Comparison of ENCODE assay signal across 9 mouse cellular contexts in the genomic region with DNA sequence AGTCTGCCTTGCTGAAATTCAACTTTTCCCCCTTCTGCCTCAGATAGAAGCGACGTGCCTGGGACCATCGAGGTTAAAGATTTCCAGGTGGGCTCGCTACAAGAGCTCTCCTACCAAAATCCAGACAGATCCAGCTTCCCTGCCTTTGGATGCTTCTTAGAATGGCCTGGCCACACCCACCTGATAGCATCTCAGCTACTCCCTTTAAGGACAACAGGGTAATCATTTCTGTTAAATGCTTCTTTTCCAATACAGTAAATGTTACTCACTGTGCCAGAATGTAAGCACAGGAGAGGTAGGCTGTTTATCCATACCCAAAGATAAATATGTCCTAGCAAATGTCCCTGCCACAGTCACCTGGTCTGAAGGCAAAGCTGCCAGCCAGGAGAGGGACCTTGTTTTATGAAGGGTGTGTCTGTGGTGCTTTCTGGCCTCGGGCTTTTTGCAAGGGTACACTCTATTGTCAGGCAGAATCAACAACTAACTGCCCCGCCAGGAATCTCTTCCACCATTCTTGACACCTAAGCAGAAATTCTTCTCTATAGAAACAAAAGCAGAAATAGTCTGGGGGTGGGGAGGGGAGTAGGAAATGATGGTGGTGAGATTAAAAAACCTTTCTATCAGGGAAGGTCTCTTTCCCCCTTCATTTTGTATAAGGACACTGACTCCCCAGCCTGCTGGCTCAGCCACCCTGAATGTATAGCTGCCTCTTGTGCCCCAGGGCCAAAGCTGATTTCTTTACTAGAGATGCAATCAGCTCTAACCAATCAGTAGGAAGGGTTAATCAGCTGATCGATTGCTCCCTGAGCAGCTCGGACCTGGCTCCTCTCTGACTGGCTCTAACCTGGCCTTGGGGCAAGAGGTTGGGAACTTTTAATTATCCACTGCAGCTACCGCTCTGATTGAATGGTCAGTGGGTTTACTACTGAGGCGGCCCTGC.
A peak's percentile ranks its signal among the peaks of the same experiment; 100 is the strongest.
DNase-seq lines count a peak whose midpoint lies in the region; ATAC-seq lines count a peak whose summit lies in the region.
"Had no signal": no experiment of that assay in that cellular context is flagged by ENCODE, and none has a peak within 500 bp of the region (broad histone marks: within the 10 kb centered on the region; RNA-seq: fewer than 3 reads in every experiment).

No protein-coding gene starts in this region.

- no peaks in the 10 kb centered on the region for H3K27me3 ChIP-seq in kidney, embryonic 15.5 days
- 0 out of 2 replicates have a peak, but pooled peaks cover 2% of the 10 kb centered on the region for H3K27me3 ChIP-seq in hindbrain, embryonic 16.5 days (replicated peaks; ENCODE audit: control insufficient read depth, insufficient read depth, low read length)
- no peaks in the 10 kb centered on the region for H3K27me3 ChIP-seq in neural tube, embryonic 13.5 days

- peak overlapping the region; percentile 44 for H3K4me2 ChIP-seq in kidney, embryonic 15.5 days
- 0 out of 2 replicates have a peak overlapping the region, but pooled peaks have one; percentile 4 for H3K4me2 ChIP-seq in hindbrain, embryonic 16.5 days (ENCODE audit: low read length)
- H3K4me2 ChIP-seq in neural tube, embryonic 13.5 days: peak overlapping the region; percentile 30; the same call in 1 of the 2 replicates
- H3K4me2 ChIP-seq: limb, embryonic 13.5 days had no signal

- no peak overlapping the region for H3K9ac ChIP-seq in kidney, embryonic 15.5 days
- H3K9ac ChIP-seq in hindbrain, embryonic 16.5 days (ENCODE audit: low read depth, low read length): no peak overlapping the region
- H3K9ac ChIP-seq in neural tube, embryonic 13.5 days: peak overlapping the region; percentile 31; the same call in 1 of the 2 replicates
- H3K9ac ChIP-seq: limb, embryonic 13.5 days had no signal

- WGBS in kidney, embryonic 15.5 days: 33% methylated on average over 10 of the region's 10 CpGs
- WGBS in hindbrain, embryonic 16.5 days: 34% methylated on average over 10 of the region's 10 CpGs
- WGBS in neural tube, embryonic 13.5 days: 33% methylated on average over 10 of the region's 10 CpGs

- no peak overlapping the region for H3K4me3 ChIP-seq in kidney, embryonic 15.5 days (replicated peaks)
- no peak overlapping the region for H3K4me3 ChIP-seq in hindbrain, embryonic 16.5 days (ENCODE audit: low read length)
- no peak overlapping the region for H3K4me3 ChIP-seq in neural tube, embryonic 13.5 days
- H3K4me3 ChIP-seq: limb, embryonic 13.5 days had no signal

- DNase-seq in kidney, postnatal 10 days: no peak
- peak; percentile 13 for DNase-seq in embryo, embryonic 9.5 days (ENCODE audit: extremely low spot score)
- no peak for DNase-seq in c-Kit-positive CD71-positive TER-119-positive erythroid progenitor cells, embryonic 14.5 days (ENCODE audit: low spot score)
- DNase-seq in adrenal gland, postnatal 25 days: no peak
- DNase-seq: cerebellum, postnatal 25 days had no signal

- H3K27ac ChIP-seq in kidney, embryonic 15.5 days: peak overlapping the region; percentile 41; the same call in 1 of the 2 replicates
- no peak overlapping the region for H3K27ac ChIP-seq in hindbrain, embryonic 16.5 days (ENCODE audit: low read depth, low read length)
- no peak overlapping the region for H3K27ac ChIP-seq in neural tube, embryonic 13.5 days (replicated peaks)
- H3K27ac ChIP-seq: limb, embryonic 13.5 days had no signal

- H3K9me3 ChIP-seq in kidney, embryonic 15.5 days (replicated peaks): no peaks in the 10 kb centered on the region
- no peaks in the 10 kb centered on the region for H3K9me3 ChIP-seq in hindbrain, embryonic 16.5 days (ENCODE audit: control insufficient read depth, low read length)
- H3K9me3 ChIP-seq in neural tube, embryonic 13.5 days: no peaks in the 10 kb centered on the region
- H3K9me3 ChIP-seq: limb, embryonic 13.5 days had no signal

- no peaks in the 10 kb centered on the region for H3K36me3 ChIP-seq in kidney, embryonic 15.5 days
- H3K36me3 ChIP-seq in hindbrain, embryonic 16.5 days (ENCODE audit: control insufficient read depth, insufficient read depth, low read length): no peaks in the 10 kb centered on the region
- no peaks in the 10 kb centered on the region for H3K36me3 ChIP-seq in neural tube, embryonic 13.5 days
- H3K36me3 ChIP-seq: limb, embryonic 13.5 days had no signal

- ATAC-seq in kidney, embryonic 15.5 days (replicated peaks; ENCODE audit: low FRiP score): no peak
- ATAC-seq in hindbrain, embryonic 16.5 days: 0 out of 2 replicates have a peak, but pooled peaks have one; percentile 68
- no peak for ATAC-seq in neural tube, embryonic 13.5 days (ENCODE audit: low read depth)

- peaks cover 19% of the 10 kb centered on the region for H3K4me1 ChIP-seq in kidney, embryonic 15.5 days
- no peaks in the 10 kb centered on the region for H3K4me1 ChIP-seq in hindbrain, embryonic 16.5 days (ENCODE audit: control insufficient read depth, insufficient read depth, low read depth, low read length)
- H3K4me1 ChIP-seq in neural tube, embryonic 13.5 days (replicated peaks): peaks cover 13% of the 10 kb centered on the region
